Mouse (Mus musculus) small intestine, adult 2 months (tissue): Measurements from ENCODE around the gene Fgr. TPM values are rescaled to one million over a fixed set of nuclear protein-coding genes. Genes with fewer than 3 reads are reported as not detected.

ENCODE experiments used
- H3K27ac ChIP-seq: fragments of 200-500 bp; 2 replicates; pipeline ENCODE4 v1.5.1; 2012; ENCODE audit warnings: low read depth, low read length, control low read depth, inconsistent platforms; ENCODE audit not compliant: insufficient read depth
- H3K27me3 ChIP-seq: fragments of 200-500 bp; 2 replicates; pipeline ENCODE4 v1.6.1; 2012; ENCODE audit warnings: mild to moderate bottlenecking, moderate library complexity, low read length, inconsistent platforms; ENCODE audit not compliant: control insufficient read depth, insufficient read depth
- H3K36me3 ChIP-seq: fragments of 200-500 bp; 2 replicates; pipeline ENCODE4 v1.6.1; 2012; ENCODE audit warnings: mild to moderate bottlenecking, low read length, control low read depth, inconsistent platforms; ENCODE audit not compliant: control insufficient read depth, insufficient read depth
- H3K4me1 ChIP-seq: fragments of 200-500 bp; 2 replicates; pipeline ENCODE4 v1.6.1; 2012; ENCODE audit warnings: low read length, inconsistent platforms, mixed read lengths; ENCODE audit not compliant: control insufficient read depth, insufficient read depth, insufficient read length
- H3K4me3 ChIP-seq: fragments of 200-500 bp; 2 replicates; pipeline ENCODE4 v1.5.1; 2012; ENCODE audit warnings: low read depth, mild to moderate bottlenecking, control low read depth, inconsistent platforms, low read length, moderate library complexity
- CTCF ChIP-seq: fragments of 200-500 bp; IDR thresholded peaks from 2 replicates; pipeline ENCODE4 v1.5.1; 2012; ENCODE audit warnings: low read depth, mild to moderate bottlenecking, control low read depth, inconsistent platforms, low read length, moderate library complexity, mixed read lengths; ENCODE audit not compliant: insufficient replicate concordance, insufficient read length; ENCODE audit errors: extremely low read depth
- POLR2A ChIP-seq: fragments of 200-500 bp; IDR thresholded peaks from 2 replicates; pipeline ENCODE4 v1.6.1; 2012; ENCODE audit warnings: low read depth, mild to moderate bottlenecking, control low read depth, inconsistent platforms, low read length, moderate library complexity
- WGBS: fragments of 180-500 bp; shearing (Covaris S2); methylation state at CpG from one replicate; pipeline ENCODE4 v1.1.7; 2018; 5-methylcytosine and 5-hydroxymethylcytosine counted together
- polyA plus RNA-seq: library from polyadenylated mRNA; depleted of rRNA; stranded (reverse); fragments of >200 nt; gene quantifications from 2 replicates; pipeline ENCODE4 v1.2.3, GENCODE M21; 2012

Fgr gene
- polyA plus RNA-seq, 1 experiment: 3.8 TPM

- Histone ChIP-seq H3K4me1 (peaks cover 8% of the 10 kb centered on the region; the same call in 1 of the 2 replicates), H3K36me3 (no peaks in the 10 kb centered on the region), H3K27ac (no peak overlapping the region), H3K27me3 (0 out of 2 replicates have a peak, but pooled peaks cover 3% of the 10 kb centered on the region), H3K4me3 (no peak overlapping the region)
- TF ChIP-seq POLR2A: no peak
- no peak for TF ChIP-seq CTCF
- 86% methylated on average over 10 of the region's 10 CpGs for WGBS
Measured at GRCm38 (mm10) chr4:133034478-133034877, 60.6 kb downstream of the Fgr start.

- Histone ChIP-seq H3K27ac (no peak overlapping the region), H3K36me3 (no peaks in the 10 kb centered on the region), H3K27me3 (0 out of 2 replicates have a peak, but pooled peaks cover 3% of the 10 kb centered on the region), H3K4me3 (no peak overlapping the region), H3K4me1 (peaks cover 10% of the 10 kb centered on the region; the same call in 1 of the 2 replicates)
- TF ChIP-seq CTCF (no peak), POLR2A (no peak)
- 86% methylated on average over 1 of the region's 1 CpGs for WGBS
Measured at GRCm38 (mm10) chr4:133035446-133035845, 61.6 kb downstream of the Fgr start.

GRCm38 (mm10) chr4:133035946-133036345, 62.1 kb downstream of the Fgr start:
- Histone ChIP-seq H3K4me1 (peaks cover 11% of the 10 kb centered on the region; the same call in 1 of the 2 replicates), H3K27ac (no peak overlapping the region), H3K27me3 (0 out of 2 replicates have a peak, but pooled peaks cover 3% of the 10 kb centered on the region), H3K4me3 (no peak overlapping the region), H3K36me3 (no peaks in the 10 kb centered on the region)
- 72% methylated on average over 3 of the region's 3 CpGs for WGBS
- TF ChIP-seq CTCF (no peak), POLR2A (no peak)

GRCm38 (mm10) chr4:133037293-133037692, 63.4 kb downstream of the Fgr start:
- Histone ChIP-seq H3K27me3 (0 out of 2 replicates have a peak, but pooled peaks cover 3% of the 10 kb centered on the region), H3K36me3 (no peaks in the 10 kb centered on the region), H3K4me3 (no peak overlapping the region), H3K4me1 (peaks cover 16% of the 10 kb centered on the region), H3K27ac (no peak overlapping the region)
- WGBS: 82% methylated on average over 9 of the region's 9 CpGs
- TF ChIP-seq POLR2A: no peak
- no peak for TF ChIP-seq CTCF

GRCm38 (mm10) chr4:133037798-133038197, 63.9 kb downstream of the Fgr start:
- H3K4me1 ChIP-seq: peaks cover 18% of the 10 kb centered on the region
- no peak overlapping the region for H3K27ac ChIP-seq
- H3K4me3 ChIP-seq: no peak overlapping the region
- no peak for TF ChIP-seq CTCF
- no peak for TF ChIP-seq POLR2A
- 64% methylated on average over 6 of the region's 6 CpGs for WGBS
- H3K27me3 ChIP-seq: 0 out of 2 replicates have a peak, but pooled peaks cover 3% of the 10 kb centered on the region
- H3K36me3 ChIP-seq: no peaks in the 10 kb centered on the region

GRCm38 (mm10) chr4:133038521-133039115, 64.7 kb downstream of the Fgr start:
- peaks cover 18% of the 10 kb centered on the region for H3K4me1 ChIP-seq

GRCm38 (mm10) chr4:133039116-133039819, 65.4 kb downstream of the Fgr start:
- no peak for TF ChIP-seq CTCF
- no peak for TF ChIP-seq POLR2A
- no peaks in the 10 kb centered on the region for H3K36me3 ChIP-seq
- peaks cover 18% of the 10 kb centered on the region for H3K4me1 ChIP-seq
- H3K27ac ChIP-seq: no peak overlapping the region
- H3K27me3 ChIP-seq: 0 out of 2 replicates have a peak, but pooled peaks cover 3% of the 10 kb centered on the region
- 15% methylated on average over 60 of the region's 77 CpGs for WGBS
- peak overlapping the region; percentile 63 for H3K4me3 ChIP-seq

More at GRCm38 (mm10) chr4:133038521-133039115, 64.7 kb downstream of the Fgr start:
- Histone ChIP-seq H3K36me3 (no peaks in the 10 kb centered on the region), H3K4me3 (peak overlapping the region; percentile 63), H3K27ac (no peak overlapping the region), H3K27me3 (0 out of 2 replicates have a peak, but pooled peaks cover 3% of the 10 kb centered on the region)
- 1% methylated on average over 76 of the region's 76 CpGs for WGBS
- TF ChIP-seq CTCF (no peak), POLR2A (no peak)
